Mouse (Mus musculus): ENCODE results near the gene Gm13539.

The Gm13539 gene

GRCm38 (mm10) chr2:25828344-25828947 is 46.4 kb downstream of the Gm13539 start:
- no peak for DNase-seq (ENCODE audit: low spot score)

- no peak for DNase-seq (ENCODE audit: low spot score)
Measured at GRCm38 (mm10) chr2:25830786-25831185, 48.7 kb downstream of the Gm13539 start.

- DNase-seq (ENCODE audit: low spot score) = peak; percentile 91
Measured at GRCm38 (mm10) chr2:25836291-25836690, 54.2 kb downstream of the Gm13539 start.
